Mouse (Mus musculus) neural tube, embryonic 13.5 days (tissue): Measurements from ENCODE around the gene Ubac2. TPM values are rescaled to one million over a fixed set of nuclear protein-coding genes. Genes with fewer than 3 reads are reported as not detected.

Experiments used
- ATAC-seq: fragments of 200-750 bp; cut with Nextera tagmentation; 2 replicates; pipeline ENCODE4 v1.8.0; 2017; ENCODE audit warnings: low read depth, mild to moderate bottlenecking, moderate TSS enrichment, moderate library complexity
- H3K27ac ChIP-seq: fragments of 300-500 bp; sonication (generic); replicated peaks from 2 replicates; pipeline ENCODE4 v1.5.1; 2015; ENCODE audit warnings: moderate library complexity, mild to moderate bottlenecking, inconsistent platforms
- H3K27me3 ChIP-seq: fragments of 300-500 bp; sonication (generic); 2 replicates; pipeline ENCODE4 v1.6.1; 2015; ENCODE audit warnings: mild to moderate bottlenecking, inconsistent platforms
- H3K36me3 ChIP-seq: fragments of 300-500 bp; sonication (generic); 2 replicates; pipeline ENCODE4 v1.6.1; 2015; ENCODE audit warnings: mild to moderate bottlenecking, inconsistent platforms
- H3K4me1 ChIP-seq: fragments of 300-500 bp; sonication (generic); replicated peaks from 2 replicates; pipeline ENCODE4 v1.6.1; 2015; ENCODE audit warnings: inconsistent platforms
- H3K4me2 ChIP-seq: fragments of 300-500 bp; sonication (generic); 2 replicates; pipeline ENCODE4 v1.6.1; 2015; ENCODE audit warnings: inconsistent platforms, mild to moderate bottlenecking, moderate library complexity
- H3K4me3 ChIP-seq: fragments of 300-500 bp; sonication (generic); 2 replicates; pipeline ENCODE4 v1.5.1; 2015; ENCODE audit warnings: mild to moderate bottlenecking, inconsistent platforms
- H3K9ac ChIP-seq: fragments of 300-500 bp; sonication (generic); 2 replicates; pipeline ENCODE4 v1.6.1; 2015; ENCODE audit warnings: moderate library complexity, mild to moderate bottlenecking, inconsistent platforms
- H3K9me3 ChIP-seq: fragments of 300-500 bp; sonication (generic); 2 replicates; pipeline ENCODE4 v1.6.1; 2016; ENCODE audit warnings: inconsistent platforms
- WGBS: fragments of 180-500 bp; shearing (Covaris S2); methylation state at CpG from one replicate; pipeline ENCODE4 v1.1.7; 2015; 5-methylcytosine and 5-hydroxymethylcytosine counted together
- polyA plus RNA-seq: library from polyadenylated mRNA; unstranded; fragments of >200 nt; fragmentation: Nextera tagmentation; extraction: Ambion mirVana; gene quantifications from 2 replicates; pipeline ENCODE4 v1.2.1, GENCODE M21; 2015

Gene Ubac2
- polyA plus RNA-seq, 1 experiment from 2014 or later: 54.6 TPM

DNA sequence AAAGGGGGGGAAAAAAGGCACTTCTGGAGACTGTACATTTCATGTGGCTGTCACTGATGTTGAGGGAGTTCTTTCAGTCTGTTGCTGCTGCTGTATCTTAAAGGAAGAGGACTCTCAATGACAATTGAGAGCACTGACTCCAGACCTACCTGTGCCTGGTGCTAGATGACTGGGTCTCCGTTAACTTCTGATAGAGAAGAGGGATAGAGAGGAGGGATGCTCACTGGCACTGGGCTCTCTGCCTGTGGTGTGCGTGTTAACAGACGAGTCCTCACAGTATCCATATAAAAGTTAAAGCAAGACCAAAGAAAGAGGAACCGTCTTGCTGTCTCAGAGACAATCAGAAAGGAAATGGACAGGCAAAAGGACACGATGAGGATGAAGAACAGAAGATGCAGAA lies 77.9 kb downstream of the Ubac2 start:
- Histone ChIP-seq H3K27me3 (no peaks in the 10 kb centered on the region), H3K36me3 (0 out of 2 replicates have a peak, but pooled peaks cover 9% of the 10 kb centered on the region), H3K9ac (no peak overlapping the region), H3K4me2 (no peak overlapping the region), H3K4me1 (no peaks in the 10 kb centered on the region; the same call in 1 of the 2 replicates), H3K9me3 (no peaks in the 10 kb centered on the region), H3K27ac (no peak overlapping the region), H3K4me3 (no peak overlapping the region)
- no peak for ATAC-seq
- 94% methylated on average over 5 of the region's 5 CpGs for WGBS

DNA sequence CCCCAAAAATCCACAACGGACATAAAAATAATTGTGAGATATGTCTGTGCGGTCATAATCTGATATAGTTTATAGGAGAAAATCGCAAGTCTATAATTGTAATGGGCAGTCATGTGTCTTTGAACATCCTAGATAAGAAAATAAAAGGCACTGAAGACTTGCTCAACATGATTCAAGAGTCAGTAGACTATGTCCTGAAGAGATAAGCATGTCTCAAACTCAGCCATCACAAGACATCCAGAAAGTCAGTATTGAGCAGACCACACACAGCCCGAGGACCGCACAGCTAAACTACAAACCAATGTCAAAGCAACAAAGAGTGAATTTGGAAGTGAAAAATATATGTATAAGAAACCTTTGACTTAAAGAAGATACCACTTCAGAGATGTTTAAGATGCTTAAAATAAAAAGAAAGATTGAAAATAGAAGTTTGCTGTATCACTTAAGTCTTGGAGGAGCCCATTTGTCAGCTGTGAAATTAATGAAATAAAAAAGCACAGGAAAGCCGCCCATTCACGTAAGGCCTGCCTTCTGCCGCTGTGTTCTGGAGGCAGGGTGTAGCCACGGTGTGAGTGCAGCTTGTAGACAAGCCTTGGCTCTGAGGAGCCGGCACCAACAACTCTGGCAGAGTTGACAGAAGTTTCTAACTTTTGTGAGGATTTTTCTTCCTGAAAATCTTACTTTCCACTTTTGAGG lies 78.9 kb downstream of the Ubac2 start:
- WGBS: 91% methylated on average over 10 of the region's 10 CpGs
- Histone ChIP-seq H3K36me3 (0 out of 2 replicates have a peak, but pooled peaks cover 9% of the 10 kb centered on the region), H3K4me2 (no peak overlapping the region), H3K4me3 (no peak overlapping the region), H3K9ac (no peak overlapping the region), H3K27ac (no peak overlapping the region), H3K9me3 (no peaks in the 10 kb centered on the region), H3K27me3 (no peaks in the 10 kb centered on the region), H3K4me1 (no peaks in the 10 kb centered on the region; the same call in 1 of the 2 replicates)
- no peak for ATAC-seq

DNA sequence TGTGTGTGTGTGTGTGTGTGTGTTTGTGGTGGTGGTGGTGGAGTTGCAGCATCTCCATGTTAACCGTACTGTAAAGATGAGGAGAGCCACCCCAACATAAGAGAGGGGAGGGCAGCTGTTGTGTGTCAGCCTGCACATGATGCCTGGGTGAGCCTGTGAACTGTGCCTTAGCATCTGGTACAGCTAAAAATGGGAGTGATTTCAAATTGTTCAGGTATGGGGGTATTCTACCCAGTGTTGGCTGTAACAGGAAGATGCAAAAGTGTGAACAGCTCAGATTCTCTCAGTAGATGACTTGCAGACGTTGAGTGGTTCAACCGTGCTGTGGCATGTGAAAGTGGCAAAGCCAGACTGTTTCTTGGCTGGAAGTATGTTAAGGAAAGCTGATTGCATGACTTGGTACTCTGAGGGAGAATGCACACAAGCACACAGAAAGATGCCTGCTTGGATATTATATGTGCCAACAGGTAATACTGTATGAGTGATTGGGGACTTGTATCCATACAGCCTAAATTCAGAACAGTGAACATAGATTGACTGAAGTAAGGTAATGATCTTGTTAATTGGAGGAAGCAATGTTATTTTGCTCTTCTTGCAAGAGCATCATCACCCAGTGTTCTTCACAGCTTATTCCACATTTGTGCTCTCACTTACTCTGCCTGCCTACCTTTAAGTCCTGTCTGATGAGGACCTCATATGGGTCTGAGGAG lies 79.8 kb downstream of the Ubac2 start:
- no peak overlapping the region for H3K4me2 ChIP-seq
- no peak overlapping the region for H3K9ac ChIP-seq
- H3K27me3 ChIP-seq: no peaks in the 10 kb centered on the region
- WGBS: 91% methylated on average over 3 of the region's 3 CpGs
- H3K36me3 ChIP-seq: 0 out of 2 replicates have a peak, but pooled peaks cover 9% of the 10 kb centered on the region
- no peak overlapping the region for H3K4me3 ChIP-seq
- H3K27ac ChIP-seq: no peak overlapping the region
- peaks cover 2% of the 10 kb centered on the region; the same call in 1 of the 2 replicates for H3K4me1 ChIP-seq
- ATAC-seq: no peak
- H3K9me3 ChIP-seq: no peaks in the 10 kb centered on the region

DNA sequence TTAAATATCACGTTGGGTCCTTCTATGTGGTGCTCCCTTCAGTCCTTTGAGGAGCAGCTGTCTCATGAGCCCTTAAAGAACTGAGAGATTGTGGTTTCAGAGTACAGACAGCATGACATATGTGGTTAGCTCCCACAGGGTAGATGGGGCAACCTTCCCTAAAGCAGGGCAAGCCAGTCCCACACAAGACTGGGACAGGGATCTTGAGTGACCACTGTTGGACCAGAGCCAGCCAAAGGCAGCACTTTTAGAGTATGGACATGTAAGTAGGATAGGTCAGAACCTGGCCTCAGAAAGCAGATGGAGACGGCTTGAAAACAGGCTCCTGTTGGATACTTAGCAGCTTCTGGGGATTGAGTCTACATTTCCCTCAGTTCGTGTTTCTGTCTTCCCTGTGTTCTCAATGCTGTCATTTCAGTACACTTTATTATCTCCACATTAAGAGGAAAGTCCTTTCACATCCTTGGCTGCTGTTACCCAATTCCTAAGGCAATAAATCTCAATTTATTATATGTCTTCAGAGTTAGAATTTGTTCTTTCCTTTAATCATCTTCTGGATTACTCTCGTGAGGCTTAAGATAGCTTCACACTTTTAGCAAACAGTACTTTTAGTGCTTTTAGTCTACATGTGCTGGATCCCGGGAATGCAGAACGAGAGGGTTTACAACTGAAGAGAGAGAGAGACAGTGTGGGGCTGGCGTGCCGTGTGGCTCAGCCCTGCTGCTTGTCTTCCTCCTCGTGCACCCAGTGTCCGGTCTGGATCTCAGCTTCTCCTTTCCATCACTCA lies 80.5 kb downstream of the Ubac2 start:
- H3K4me2 ChIP-seq: no peak overlapping the region
- 69% methylated on average over 10 of the region's 10 CpGs for WGBS
- 0 out of 2 replicates have a peak, but pooled peaks cover 9% of the 10 kb centered on the region for H3K36me3 ChIP-seq
- H3K4me1 ChIP-seq: peaks cover 9% of the 10 kb centered on the region
- H3K9me3 ChIP-seq: no peaks in the 10 kb centered on the region
- H3K27me3 ChIP-seq: no peaks in the 10 kb centered on the region
- no peak overlapping the region for H3K9ac ChIP-seq
- no peak overlapping the region for H3K27ac ChIP-seq
- ATAC-seq: no peak
- no peak overlapping the region for H3K4me3 ChIP-seq

DNA sequence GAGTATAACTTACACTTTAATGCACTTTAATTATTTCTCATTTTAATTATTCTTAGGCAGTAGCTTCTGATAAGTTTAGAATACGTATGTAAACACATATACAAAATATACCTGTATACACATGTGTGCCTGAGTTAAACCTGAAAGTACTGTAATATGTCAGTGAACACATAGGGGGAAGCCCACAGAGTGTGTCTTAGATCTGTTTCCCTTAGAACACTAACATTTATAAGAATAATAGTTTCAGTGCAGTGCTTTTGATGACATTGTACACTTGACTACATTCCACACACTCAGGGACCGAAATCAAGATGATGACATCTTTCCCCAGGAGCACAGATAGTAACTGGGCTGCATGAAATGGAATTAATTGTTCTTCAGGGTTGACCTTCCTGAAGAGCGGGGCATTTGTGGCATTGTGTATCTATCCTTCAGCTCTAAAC lies 81.1 kb downstream of the Ubac2 start:
- Histone ChIP-seq H3K4me3 (no peak overlapping the region), H3K4me2 (no peak overlapping the region), H3K36me3 (0 out of 2 replicates have a peak, but pooled peaks cover 3% of the 10 kb centered on the region), H3K4me1 (peaks cover 11% of the 10 kb centered on the region), H3K9ac (no peak overlapping the region), H3K27me3 (no peaks in the 10 kb centered on the region), H3K27ac (no peak overlapping the region), H3K9me3 (no peaks in the 10 kb centered on the region)
- ATAC-seq: no peak
- 92% methylated on average over 3 of the region's 3 CpGs for WGBS

DNA sequence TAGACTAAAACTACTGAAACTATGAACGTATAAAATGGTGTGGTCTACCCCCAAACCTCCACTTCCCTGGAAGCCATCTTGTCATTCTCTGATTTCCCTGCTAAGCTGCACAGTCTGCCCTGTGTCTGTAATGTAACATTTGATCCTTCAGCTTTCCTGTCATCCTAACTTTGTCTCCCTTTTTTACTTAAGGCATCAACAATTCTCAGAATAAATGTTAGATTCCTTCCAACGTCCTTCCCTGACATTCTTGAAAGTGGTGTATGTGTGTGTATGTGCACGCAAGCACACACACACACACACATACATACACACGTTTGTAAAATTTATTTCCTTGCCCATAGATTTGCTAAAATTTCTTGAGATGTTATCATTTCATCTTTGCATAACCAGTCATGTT lies 81.6 kb downstream of the Ubac2 start:
- Histone ChIP-seq H3K36me3 (no peaks in the 10 kb centered on the region), H3K4me2 (no peak overlapping the region), H3K27ac (no peak overlapping the region), H3K9me3 (no peaks in the 10 kb centered on the region), H3K27me3 (no peaks in the 10 kb centered on the region), H3K9ac (no peak overlapping the region), H3K4me1 (peaks cover 11% of the 10 kb centered on the region), H3K4me3 (no peak overlapping the region)
- WGBS: 92% methylated on average over 4 of the region's 4 CpGs
- no peak for ATAC-seq

DNA sequence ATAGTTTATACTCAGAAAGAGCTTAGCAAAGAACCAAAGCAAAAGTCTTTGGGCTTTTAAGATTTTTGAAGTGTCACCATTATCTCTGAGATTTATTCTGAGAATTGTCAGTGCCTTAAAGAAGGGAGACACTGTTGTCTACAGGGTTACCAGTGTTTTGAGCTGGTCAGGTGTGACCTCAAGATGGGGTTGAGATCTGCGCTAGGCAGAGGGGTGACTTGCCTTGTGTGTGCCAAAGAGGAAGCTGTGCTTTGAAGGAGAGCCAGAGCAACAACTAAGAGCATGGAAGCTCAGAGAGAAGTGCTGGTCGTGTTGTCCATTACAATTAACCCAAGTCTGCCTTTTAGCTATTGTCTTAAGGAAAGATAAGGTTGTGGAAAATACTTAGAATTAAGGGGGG lies 82.1 kb downstream of the Ubac2 start:
- Histone ChIP-seq H3K27me3 (no peaks in the 10 kb centered on the region), H3K4me1 (peaks cover 11% of the 10 kb centered on the region), H3K4me3 (no peak overlapping the region), H3K9me3 (no peaks in the 10 kb centered on the region), H3K4me2 (no peak overlapping the region), H3K27ac (no peak overlapping the region), H3K36me3 (no peaks in the 10 kb centered on the region), H3K9ac (no peak overlapping the region)
- no peak for ATAC-seq
- WGBS: 88% methylated on average over 2 of the region's 2 CpGs

DNA sequence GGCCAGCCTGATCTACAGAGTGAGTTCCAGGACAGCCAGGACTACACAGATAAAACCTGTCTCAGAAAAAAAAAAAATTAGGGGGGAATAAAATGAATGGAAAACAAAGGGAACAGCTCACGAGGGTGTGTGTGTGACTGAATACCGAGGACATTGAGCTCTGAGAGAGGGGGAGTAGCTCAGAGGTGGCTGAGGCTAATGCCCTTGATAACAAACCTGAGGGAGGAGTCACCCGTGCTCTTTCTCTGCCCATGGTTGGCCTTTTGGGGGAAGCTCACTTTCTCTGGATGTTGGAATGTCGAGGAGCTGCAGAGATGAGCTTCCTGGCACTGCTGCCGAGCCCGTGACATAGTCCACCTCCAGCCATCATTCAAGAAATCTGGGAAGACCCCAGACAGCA lies 82.6 kb downstream of the Ubac2 start:
- H3K9me3 ChIP-seq: no peaks in the 10 kb centered on the region
- ATAC-seq: no peak
- peaks cover 11% of the 10 kb centered on the region for H3K4me1 ChIP-seq
- no peak overlapping the region for H3K27ac ChIP-seq
- H3K9ac ChIP-seq: no peak overlapping the region
- WGBS: 77% methylated on average over 6 of the region's 6 CpGs
- no peaks in the 10 kb centered on the region for H3K27me3 ChIP-seq
- no peaks in the 10 kb centered on the region for H3K36me3 ChIP-seq
- no peak overlapping the region for H3K4me2 ChIP-seq
- no peak overlapping the region for H3K4me3 ChIP-seq

DNA sequence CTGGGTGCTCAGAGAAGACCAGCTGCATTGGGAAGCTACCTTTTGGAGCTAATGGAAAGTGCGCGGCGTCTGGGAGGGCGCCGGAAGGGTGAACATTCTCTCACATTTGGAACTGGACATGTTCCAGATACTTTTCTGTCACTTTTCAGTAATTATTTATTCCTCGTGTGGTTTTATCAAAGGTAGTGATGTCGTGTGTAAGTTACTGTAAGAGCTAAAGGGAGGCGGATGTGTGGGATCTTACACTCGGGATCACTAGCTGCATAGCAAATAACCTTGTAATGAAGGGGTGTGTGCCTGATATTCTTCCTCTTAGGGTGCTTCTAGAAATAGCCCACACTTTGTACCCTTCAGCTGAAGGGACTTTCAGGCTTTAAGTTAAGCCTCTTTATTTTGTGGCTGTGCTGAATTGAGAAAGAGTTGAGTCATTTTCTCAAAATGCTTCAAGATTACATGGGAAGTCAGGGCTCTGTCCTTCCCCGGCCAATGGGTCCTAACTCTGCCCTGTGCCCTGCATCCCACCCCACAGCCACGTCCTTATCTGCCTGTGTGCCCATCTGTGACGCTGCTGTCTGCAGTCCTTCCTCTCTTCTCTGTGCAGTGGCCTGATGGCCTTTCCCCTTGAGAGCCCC lies 83.2 kb downstream of the Ubac2 start:
- H3K4me1 ChIP-seq: peaks cover 11% of the 10 kb centered on the region
- H3K27me3 ChIP-seq: no peaks in the 10 kb centered on the region
- H3K4me2 ChIP-seq: no peak overlapping the region
- H3K4me3 ChIP-seq: no peak overlapping the region
- H3K36me3 ChIP-seq: no peaks in the 10 kb centered on the region
- no peak overlapping the region for H3K27ac ChIP-seq
- no peaks in the 10 kb centered on the region for H3K9me3 ChIP-seq
- ATAC-seq: no peak
- no peak overlapping the region for H3K9ac ChIP-seq
- 91% methylated on average over 12 of the region's 12 CpGs for WGBS

DNA sequence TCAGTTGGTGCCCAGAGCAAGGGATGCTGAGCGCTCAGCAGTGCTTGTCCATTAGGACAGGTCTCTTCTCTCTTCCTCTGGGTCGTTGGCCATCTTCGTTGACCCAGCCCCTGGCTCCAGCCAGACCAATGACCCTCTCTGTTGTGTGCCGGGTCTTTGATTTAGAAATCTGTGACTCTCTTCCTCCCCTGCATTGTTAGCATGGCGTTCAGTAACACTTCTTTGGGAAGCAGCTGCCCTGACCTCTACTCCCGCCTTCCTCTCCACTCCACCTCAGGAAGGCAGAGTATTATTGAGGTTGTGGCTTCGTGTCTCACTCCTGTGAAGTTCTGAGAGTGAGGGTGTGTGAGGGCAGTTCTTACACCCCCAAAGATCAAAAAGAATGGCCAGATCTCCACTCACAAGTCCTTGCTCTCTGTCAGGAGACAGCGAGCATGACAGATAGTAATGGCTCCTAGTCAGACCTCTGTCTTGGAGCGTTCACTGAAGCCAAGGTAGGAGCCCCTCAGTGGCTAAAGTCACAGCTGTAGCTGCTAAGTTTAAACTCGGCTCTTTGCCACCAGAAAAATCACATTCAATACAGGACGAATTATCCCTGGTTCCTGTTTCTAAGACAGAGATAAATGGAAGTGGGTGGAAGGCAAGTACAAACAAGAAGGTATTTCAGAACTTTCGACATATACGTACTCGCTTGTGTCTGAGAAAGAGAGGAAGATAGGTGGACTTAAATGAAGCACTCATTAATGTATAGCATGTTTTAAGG lies 83.9 kb downstream of the Ubac2 start:
- H3K4me2 ChIP-seq: no peak overlapping the region
- no peaks in the 10 kb centered on the region for H3K9me3 ChIP-seq
- no peak overlapping the region for H3K27ac ChIP-seq
- no peaks in the 10 kb centered on the region for H3K36me3 ChIP-seq
- ATAC-seq: no peak
- no peaks in the 10 kb centered on the region for H3K27me3 ChIP-seq
- 82% methylated on average over 14 of the region's 14 CpGs for WGBS
- H3K4me1 ChIP-seq: peaks cover 11% of the 10 kb centered on the region
- no peak overlapping the region for H3K9ac ChIP-seq
- no peak overlapping the region for H3K4me3 ChIP-seq

DNA sequence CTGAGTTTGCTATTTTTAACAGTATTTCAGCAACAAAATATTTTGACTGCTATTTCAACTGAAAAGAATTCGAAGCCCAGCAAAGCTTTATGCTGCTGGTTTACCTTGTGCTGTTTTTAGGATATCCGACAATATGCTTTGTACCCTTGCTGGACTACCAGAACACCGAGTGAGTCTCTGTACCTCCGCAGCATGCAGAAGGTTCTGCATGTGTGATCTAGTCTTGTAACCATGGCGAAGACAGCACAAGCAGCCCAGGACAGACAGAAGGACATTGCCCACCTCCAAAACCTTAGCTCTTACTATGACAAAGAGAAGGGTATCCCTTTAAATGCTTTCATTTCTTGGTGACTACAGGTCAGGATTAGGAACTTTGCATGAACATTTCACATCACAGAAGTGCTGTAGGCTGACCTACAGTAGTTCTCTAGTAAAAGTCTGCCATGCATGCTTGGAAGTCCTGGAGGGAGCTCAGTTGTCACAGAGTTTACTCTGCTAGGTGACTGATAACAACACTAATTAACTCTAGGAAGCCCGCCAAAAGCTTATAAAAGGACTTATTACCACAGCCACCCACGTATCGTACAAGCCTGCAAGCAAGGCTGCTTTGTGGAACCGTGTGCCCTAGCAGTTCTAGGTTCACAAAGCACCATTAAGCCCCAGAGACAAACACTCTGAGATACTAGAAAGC lies 85.0 kb downstream of the Ubac2 start:
- Histone ChIP-seq H3K4me3 (no peak overlapping the region), H3K27ac (no peak overlapping the region), H3K36me3 (no peaks in the 10 kb centered on the region), H3K9me3 (no peaks in the 10 kb centered on the region), H3K9ac (no peak overlapping the region), H3K4me2 (no peak overlapping the region), H3K4me1 (peaks cover 11% of the 10 kb centered on the region), H3K27me3 (no peaks in the 10 kb centered on the region)
- no peak for ATAC-seq
- WGBS: 67% methylated on average over 9 of the region's 9 CpGs
